Mouse (Mus musculus) frontal cortex, postnatal 10 days (tissue): Measurements from ENCODE around the gene Chd4.
"Not testable (repeated sequence)": the region's sequence is repeated elsewhere in the genome, so short reads cannot be mapped to it uniquely, and the experiment has no call there.

Source experiments
- DNase-seq, 2 experiments: peaks; one replicate each; pipeline ENCODE4 v3.0.0; 2022; ENCODE audit warnings: low spot score in 2 of 2, mixed read lengths in 1 of 2

Chd4 gene

GRCm38 (mm10) chr6:125160558-125160853 is 64.7 kb downstream of the Chd4 start:
- DNase-seq, result peak in 1 of 2 experiments; percentile 25

- DNase-seq, result peak in 1 of 2 experiments; percentile 48
Measured at GRCm38 (mm10) chr6:125160854-125161760, 65.3 kb downstream of the Chd4 start.

- peak in 1 of 2 experiments; percentile 61 for DNase-seq
Measured at GRCm38 (mm10) chr6:125161971-125162370, 66.2 kb downstream of the Chd4 start.

- not testable (repeated sequence) for DNase-seq
Measured at GRCm38 (mm10) chr6:125162615-125163305, 67.0 kb downstream of the Chd4 start.

- peak in 1 of 2 experiments; percentile 50 for DNase-seq
Measured at GRCm38 (mm10) chr6:125163801-125164657, 68.2 kb downstream of the Chd4 start.

GRCm38 (mm10) chr6:125164672-125165327 is 69.0 kb downstream of the Chd4 start:
- peak in 1 of 2 experiments; percentile 74 for DNase-seq

- DNase-seq, result peak; percentile 96 to 98
Measured at GRCm38 (mm10) chr6:125165328-125165891, 69.6 kb downstream of the Chd4 start.

- peak; percentile 46 to 52 for DNase-seq
Measured at GRCm38 (mm10) chr6:125166051-125166751, 70.4 kb downstream of the Chd4 start, which contains the start of gene Gapdh. TSS of gene Gapdh (minus strand) at chr6:125166467.

GRCm38 (mm10) chr6:125166861-125167650 is 71.3 kb downstream of the Chd4 start:
- peak; percentile 35 to 41 for DNase-seq

GRCm38 (mm10) chr6:125168086-125168485 is 72.3 kb downstream of the Chd4 start:
- no peak for DNase-seq

GRCm38 (mm10) chr6:125170194-125170593 is 74.4 kb downstream of the Chd4 start:
- no peak for DNase-seq

GRCm38 (mm10) chr6:125172474-125172873 is 76.7 kb downstream of the Chd4 start:
- DNase-seq, result no peak

- no peak for DNase-seq
Measured at GRCm38 (mm10) chr6:125173256-125173655, 77.5 kb downstream of the Chd4 start.

- DNase-seq, result no peak
Measured at GRCm38 (mm10) chr6:125175469-125175868, 79.7 kb downstream of the Chd4 start.

GRCm38 (mm10) chr6:125179601-125180000 is 83.8 kb downstream of the Chd4 start:
- no peak for DNase-seq
